Mouse (Mus musculus): ENCODE results near the gene Clk2. TPM values are rescaled to one million over a fixed set of nuclear protein-coding genes. Genes with fewer than 3 reads are reported as not detected.
A peak's percentile ranks its signal among the peaks of the same experiment; 100 is the strongest.

The Clk2 gene
- total and polyA plus RNA-seq, 3 experiments = 15.4 to 26.5 (median 18.9) TPM

DNA sequence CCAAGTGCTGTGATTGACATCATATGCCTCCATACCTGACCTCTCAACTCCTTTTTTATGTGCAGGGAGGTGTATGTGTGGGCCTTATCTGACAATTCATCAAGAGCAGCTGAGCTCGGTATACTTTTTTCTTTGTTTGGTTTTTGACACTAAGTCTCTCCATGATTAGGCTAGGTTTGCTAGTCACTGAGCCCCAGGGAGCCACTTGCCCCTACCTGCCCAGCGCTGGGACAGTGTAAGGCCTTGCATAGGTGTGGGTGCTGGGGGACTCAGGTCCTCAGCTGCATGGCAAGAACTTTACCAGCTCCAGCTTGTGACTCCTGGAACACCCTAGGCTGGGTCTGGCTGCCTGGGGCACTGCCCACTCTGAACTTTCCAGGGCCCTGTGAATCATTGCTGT lies 42.1 kb downstream of the Clk2 start:
- intact Hi-C loops (cut with DNase I) = no loop called here
- WGBS = 75% methylated on average over 2 of the region's 2 CpGs
- no peak for DNase-seq
- H3K36me3 ChIP-seq (ENCODE audit: control insufficient read depth, insufficient read depth, low read length) = no peaks in the 10 kb centered on the region
- H3K4me1 ChIP-seq (ENCODE audit: control insufficient read depth, insufficient read depth, low read length) = peaks cover 3% of the 10 kb centered on the region
- H3K4me3 ChIP-seq = no peak overlapping the region
- H3K27ac ChIP-seq = no peak overlapping the region
- TF ChIP-seq CTCF (IDR thresholded peaks at IDR 0.05) (no peak), EP300 (IDR thresholded peaks at IDR 0.05; ENCODE audit: insufficient read depth, low read depth, low read length) (no peak), POLR2A (IDR thresholded peaks at IDR 0.05; ENCODE audit: insufficient read depth, low read depth, low read length) (no peak)
- H3K27me3 ChIP-seq (ENCODE audit: control insufficient read depth, insufficient read depth, low read length) = no peaks in the 10 kb centered on the region
- H3K79me2 ChIP-seq (replicated peaks; ENCODE audit: control insufficient read depth, insufficient read depth, low read length) = no peaks in the 10 kb centered on the region
- no peak overlapping the region for H3K9ac ChIP-seq (ENCODE audit: low read depth, low read length)

DNA sequence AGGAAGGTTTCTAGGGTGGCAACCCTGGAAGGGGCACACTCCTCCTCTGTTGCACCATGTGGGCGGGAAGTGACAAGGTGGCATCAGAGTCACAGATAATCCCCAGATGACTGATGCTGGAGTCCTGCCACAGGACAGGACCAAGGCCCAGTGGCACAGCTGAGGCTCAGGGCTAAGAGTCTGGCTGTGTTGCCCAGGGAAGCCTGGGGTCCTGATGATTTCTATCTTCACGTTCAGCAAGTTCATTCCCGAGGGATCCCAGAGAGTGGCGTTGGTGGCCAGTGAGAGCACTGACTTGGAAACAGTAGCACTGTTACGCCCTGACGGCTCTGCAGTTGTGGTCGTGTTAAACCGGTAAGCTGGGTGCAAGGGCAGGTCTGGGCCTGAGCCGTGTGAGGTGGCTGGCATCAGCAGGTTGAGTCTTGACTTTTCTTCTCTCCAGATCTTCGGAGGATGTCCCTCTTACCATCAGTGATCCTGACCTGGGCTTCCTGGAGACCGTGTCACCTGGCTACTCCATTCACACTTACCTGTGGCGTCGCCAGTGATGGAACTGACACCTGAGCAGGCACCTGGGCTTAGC lies 43.6 kb downstream of the Clk2 start:
- no peak overlapping the region for H3K27ac ChIP-seq
- H3K9ac ChIP-seq (ENCODE audit: low read depth, low read length) = no peak overlapping the region
- TF ChIP-seq CTCF (IDR thresholded peaks at IDR 0.05) (no peak), POLR2A (IDR thresholded peaks at IDR 0.05; ENCODE audit: insufficient read depth, low read depth, low read length) (no peak), EP300 (IDR thresholded peaks at IDR 0.05; ENCODE audit: insufficient read depth, low read depth, low read length) (no peak)
- WGBS = 87% methylated on average over 13 of the region's 13 CpGs
- intact Hi-C loops (cut with DNase I) = no loop called here
- H3K79me2 ChIP-seq (replicated peaks; ENCODE audit: control insufficient read depth, insufficient read depth, low read length) = no peaks in the 10 kb centered on the region
- peaks cover 3% of the 10 kb centered on the region for H3K4me1 ChIP-seq (ENCODE audit: control insufficient read depth, insufficient read depth, low read length)
- H3K4me3 ChIP-seq = no peak overlapping the region
- H3K27me3 ChIP-seq (ENCODE audit: control insufficient read depth, insufficient read depth, low read length) = no peaks in the 10 kb centered on the region
- no peaks in the 10 kb centered on the region for H3K36me3 ChIP-seq (ENCODE audit: control insufficient read depth, insufficient read depth, low read length)
- DNase-seq = no peak

DNA sequence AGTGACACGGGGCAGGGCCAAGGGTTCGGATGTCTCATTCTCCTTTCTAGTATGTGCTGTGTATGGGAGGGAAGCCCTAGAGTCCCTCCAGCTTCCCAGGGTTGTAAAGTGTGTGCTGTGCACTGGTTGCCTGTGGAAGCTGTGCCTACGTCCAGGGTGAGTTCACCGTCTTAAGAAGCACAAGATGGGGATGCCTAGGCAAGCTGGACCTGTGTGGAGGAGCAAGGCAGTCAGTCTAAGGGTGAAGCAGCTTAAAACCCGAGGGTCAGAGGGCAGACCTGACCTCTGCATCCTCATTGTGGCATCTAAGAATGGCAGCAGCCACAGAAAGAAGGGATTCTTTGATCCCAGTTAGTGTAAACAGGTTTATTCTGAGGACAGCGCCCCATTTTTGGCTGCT lies 44.1 kb downstream of the Clk2 start:
- Histone ChIP-seq H3K27me3 (ENCODE audit: control insufficient read depth, insufficient read depth, low read length) (no peaks in the 10 kb centered on the region), H3K9ac (ENCODE audit: low read depth, low read length) (no peak overlapping the region), H3K4me1 (ENCODE audit: control insufficient read depth, insufficient read depth, low read length) (no peaks in the 10 kb centered on the region; the same call in 1 of the 2 replicates), H3K36me3 (ENCODE audit: control insufficient read depth, insufficient read depth, low read length) (no peaks in the 10 kb centered on the region), H3K79me2 (replicated peaks; ENCODE audit: control insufficient read depth, insufficient read depth, low read length) (no peaks in the 10 kb centered on the region), H3K27ac (no peak overlapping the region), H3K4me3 (no peak overlapping the region)
- no peak for DNase-seq
- WGBS = 86% methylated on average over 6 of the region's 6 CpGs
- no peak for TF ChIP-seq POLR2A (IDR thresholded peaks at IDR 0.05; ENCODE audit: insufficient read depth, low read depth, low read length)
- no peak for TF ChIP-seq EP300 (IDR thresholded peaks at IDR 0.05; ENCODE audit: insufficient read depth, low read depth, low read length)
- TF ChIP-seq CTCF (IDR thresholded peaks at IDR 0.05) = no peak
- intact Hi-C loops (cut with DNase I) = no loop called here

- intact Hi-C loops (cut with DNase I) = loop anchor here (10.0 kb wide), 1 partner anchor 265 kb away; no protein-coding TSS in a partner anchor
- 91% methylated on average over 7 of the region's 7 CpGs for WGBS
- H3K4me1 ChIP-seq (ENCODE audit: control insufficient read depth, insufficient read depth, low read length) = no peaks in the 10 kb centered on the region; the same call in 1 of the 2 replicates
- no peak for DNase-seq
- H3K36me3 ChIP-seq (ENCODE audit: control insufficient read depth, insufficient read depth, low read length) = no peaks in the 10 kb centered on the region
- TF ChIP-seq EP300 (IDR thresholded peaks at IDR 0.05; ENCODE audit: insufficient read depth, low read depth, low read length) (no peak), CTCF (IDR thresholded peaks at IDR 0.05) (no peak), POLR2A (IDR thresholded peaks at IDR 0.05; ENCODE audit: insufficient read depth, low read depth, low read length) (no peak)
- no peak overlapping the region for H3K9ac ChIP-seq (ENCODE audit: low read depth, low read length)
- H3K4me3 ChIP-seq = no peak overlapping the region
- no peak overlapping the region for H3K27ac ChIP-seq
- no peaks in the 10 kb centered on the region for H3K79me2 ChIP-seq (replicated peaks; ENCODE audit: control insufficient read depth, insufficient read depth, low read length)
- no peaks in the 10 kb centered on the region for H3K27me3 ChIP-seq (ENCODE audit: control insufficient read depth, insufficient read depth, low read length)
Measured at GRCm38 (mm10) chr3:89209731-89210130, 45.1 kb downstream of the Clk2 start.

DNA sequence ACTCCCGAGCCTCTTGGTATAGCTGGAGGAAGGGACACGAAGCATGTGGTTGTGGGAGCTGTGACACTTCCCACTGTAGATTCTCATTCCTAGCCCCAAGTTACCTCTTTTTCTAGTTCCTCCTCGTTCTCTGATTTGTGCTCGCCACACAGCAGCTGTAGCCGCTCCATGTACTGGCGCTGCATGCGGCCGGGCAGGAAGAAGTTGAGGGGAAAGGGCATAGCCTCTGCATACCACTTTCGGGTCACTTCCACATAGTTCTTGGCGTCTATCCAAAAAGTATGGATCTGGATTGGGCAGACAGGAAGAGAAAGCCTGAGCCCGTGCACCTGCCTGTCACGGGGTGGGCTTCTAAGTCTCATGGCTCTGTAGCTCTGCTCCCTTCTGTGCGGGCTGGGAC lies 45.6 kb downstream of the Clk2 start:
- WGBS = 48% methylated on average over 13 of the region's 13 CpGs
- no peak overlapping the region for H3K4me3 ChIP-seq
- intact Hi-C loops (cut with DNase I) = loop anchor here (10.0 kb wide), 1 partner anchor 265 kb away; no protein-coding TSS in a partner anchor
- DNase-seq = peak in 1 of 2 experiments; percentile 21
- H3K27me3 ChIP-seq (ENCODE audit: control insufficient read depth, insufficient read depth, low read length) = no peaks in the 10 kb centered on the region
- H3K36me3 ChIP-seq (ENCODE audit: control insufficient read depth, insufficient read depth, low read length) = no peaks in the 10 kb centered on the region
- H3K79me2 ChIP-seq (replicated peaks; ENCODE audit: control insufficient read depth, insufficient read depth, low read length) = no peaks in the 10 kb centered on the region
- TF ChIP-seq CTCF (IDR thresholded peaks at IDR 0.05) = no peak
- no peaks in the 10 kb centered on the region; the same call in none of the 2 replicates for H3K4me1 ChIP-seq (ENCODE audit: control insufficient read depth, insufficient read depth, low read length)
- H3K9ac ChIP-seq (ENCODE audit: low read depth, low read length) = no peak overlapping the region
- no peak overlapping the region for H3K27ac ChIP-seq

DNA sequence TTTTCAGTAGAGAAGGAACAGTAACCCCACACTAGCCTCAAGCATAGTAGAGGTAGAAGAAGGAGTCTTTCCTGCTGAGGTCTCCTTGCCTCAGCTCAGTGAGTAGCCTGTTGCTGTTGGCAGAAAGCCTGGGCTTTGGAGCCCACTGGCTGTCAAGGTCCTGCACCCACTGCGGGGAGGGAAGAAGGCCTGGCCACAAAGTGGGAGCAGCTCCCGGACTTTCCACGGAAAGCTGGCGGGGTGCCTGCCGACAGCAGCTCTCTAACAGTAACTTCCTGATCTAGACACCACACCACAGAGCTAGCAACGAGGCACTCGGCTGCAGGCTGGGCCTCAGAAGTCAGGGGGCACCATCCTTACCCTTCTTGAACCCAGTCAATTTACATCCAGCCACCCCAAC lies 46.1 kb downstream of the Clk2 start:
- Histone ChIP-seq H3K79me2 (replicated peaks; ENCODE audit: control insufficient read depth, insufficient read depth, low read length) (no peaks in the 10 kb centered on the region), H3K27me3 (ENCODE audit: control insufficient read depth, insufficient read depth, low read length) (no peaks in the 10 kb centered on the region), H3K27ac (no peak overlapping the region), H3K4me3 (no peak overlapping the region), H3K9ac (ENCODE audit: low read depth, low read length) (no peak overlapping the region), H3K36me3 (ENCODE audit: control insufficient read depth, insufficient read depth, low read length) (no peaks in the 10 kb centered on the region), H3K4me1 (ENCODE audit: control insufficient read depth, insufficient read depth, low read length) (peaks cover 4% of the 10 kb centered on the region)
- TF ChIP-seq EP300 (IDR thresholded peaks at IDR 0.05; ENCODE audit: insufficient read depth, low read depth, low read length) (no peak), POLR2A (IDR thresholded peaks at IDR 0.05; ENCODE audit: insufficient read depth, low read depth, low read length) (no peak), CTCF (IDR thresholded peaks at IDR 0.05) (no peak)
- intact Hi-C loops (cut with DNase I) = loop anchor here (10.0 kb wide), 1 partner anchor 266 kb away; no protein-coding TSS in a partner anchor
- DNase-seq = peak in 1 of 2 experiments; percentile 52
- WGBS = 13% methylated on average over 7 of the region's 7 CpGs
